Mouse (Mus musculus) midbrain, embryonic 10.5 days (tissue): Measurements from ENCODE around the gene Celf2. TPM values are rescaled to one million over a fixed set of nuclear protein-coding genes. Genes with fewer than 3 reads are reported as not detected.

Experiments used
- DNase-seq: peaks from one replicate; pipeline ENCODE4 v3.0.0-alpha.2; 2017; ENCODE audit warnings: low spot score
- H3K27ac ChIP-seq: fragments of 300-500 bp; sonication (generic); replicated peaks from 2 replicates; pipeline ENCODE4 v1.5.1; 2016; ENCODE audit warnings: mild to moderate bottlenecking
- H3K27me3 ChIP-seq: fragments of 300-500 bp; sonication (generic); 2 replicates; pipeline ENCODE4 v1.6.1; 2016; ENCODE audit warnings: low read depth, mild to moderate bottlenecking; ENCODE audit not compliant: poor library complexity, severe bottlenecking
- H3K36me3 ChIP-seq: fragments of 300-500 bp; sonication (generic); 2 replicates; pipeline ENCODE4 v1.6.1; 2016; ENCODE audit warnings: mild to moderate bottlenecking, moderate library complexity
- H3K4me1 ChIP-seq: fragments of 300-500 bp; sonication (generic); 2 replicates; pipeline ENCODE4 v1.6.1; 2016
- H3K4me3 ChIP-seq: fragments of 300-500 bp; sonication (generic); 2 replicates; pipeline ENCODE4 v1.5.1; 2016; ENCODE audit warnings: mild to moderate bottlenecking, moderate library complexity
- H3K9me3 ChIP-seq: fragments of 300-500 bp; sonication (generic); replicated peaks from 2 replicates; pipeline ENCODE4 v1.6.1; 2016; ENCODE audit warnings: mild to moderate bottlenecking
- WGBS: fragments of 180-500 bp; shearing (Covaris S2); methylation state at CpG from one replicate; pipeline ENCODE4 v1.1.7; 2016; 5-methylcytosine and 5-hydroxymethylcytosine counted together
- polyA plus RNA-seq: library from polyadenylated mRNA; unstranded; fragments of >200 nt; fragmentation: Nextera tagmentation; extraction: Ambion mirVana; gene quantifications from 2 replicates; pipeline ENCODE4 v1.2.1, GENCODE M21; 2016

Celf2 gene
- polyA plus RNA-seq, 1 experiment from 2014 or later, result 63.6 TPM

DNA sequence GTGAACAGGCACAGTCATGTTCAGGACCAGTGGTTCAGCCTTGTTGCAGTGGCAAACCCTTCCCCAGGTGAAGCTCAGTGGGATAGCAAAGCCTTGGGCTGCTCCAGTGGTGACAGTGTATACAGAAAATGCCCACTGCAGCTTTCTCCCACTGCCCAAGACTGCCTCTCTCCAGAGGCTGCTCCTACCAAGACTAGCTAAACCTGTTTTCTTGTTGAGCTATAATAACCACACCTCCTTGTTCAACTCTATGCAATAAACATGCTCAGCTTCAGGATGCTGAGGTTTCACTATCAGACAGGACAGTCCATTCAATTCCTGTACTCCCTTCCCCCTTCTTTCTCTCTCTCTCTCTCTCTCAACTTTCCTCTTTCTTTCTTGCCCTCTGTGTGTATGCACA lies 15.9 kb downstream of the Celf2 start:
- no peak for DNase-seq
- no peaks in the 10 kb centered on the region for H3K4me1 ChIP-seq
- no peak overlapping the region for H3K27ac ChIP-seq
- no peaks in the 10 kb centered on the region for H3K9me3 ChIP-seq
- H3K27me3 ChIP-seq, result no peaks in the 10 kb centered on the region
- no peaks in the 10 kb centered on the region for H3K36me3 ChIP-seq
- no peak overlapping the region for H3K4me3 ChIP-seq

DNA sequence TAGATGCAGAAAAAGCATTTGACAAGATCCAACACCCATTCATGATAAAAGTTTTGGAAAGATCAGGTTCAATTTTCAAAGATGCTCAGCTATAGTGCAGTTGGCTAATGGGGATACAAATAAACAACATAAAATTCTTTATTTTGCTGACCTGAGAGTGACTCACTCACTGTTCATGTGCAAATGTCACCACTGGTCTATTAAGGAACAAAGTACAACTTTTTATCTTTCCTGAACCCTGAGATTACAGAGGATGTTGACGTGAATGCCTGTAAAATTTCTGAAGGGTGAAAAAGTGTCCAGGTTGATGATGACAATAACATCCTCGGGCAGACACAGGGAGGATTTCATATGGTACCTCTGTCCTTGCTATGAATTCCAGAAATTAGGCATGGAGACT lies 24.4 kb downstream of the Celf2 start:
- Histone ChIP-seq H3K27ac (no peak overlapping the region), H3K4me3 (no peak overlapping the region), H3K9me3 (no peaks in the 10 kb centered on the region), H3K36me3 (no peaks in the 10 kb centered on the region), H3K4me1 (no peaks in the 10 kb centered on the region), H3K27me3 (no peaks in the 10 kb centered on the region)
- whole genome bisulfite sequencing, result 79% methylated on average over 2 of the region's 2 CpGs
- no peak for DNase-seq

DNA sequence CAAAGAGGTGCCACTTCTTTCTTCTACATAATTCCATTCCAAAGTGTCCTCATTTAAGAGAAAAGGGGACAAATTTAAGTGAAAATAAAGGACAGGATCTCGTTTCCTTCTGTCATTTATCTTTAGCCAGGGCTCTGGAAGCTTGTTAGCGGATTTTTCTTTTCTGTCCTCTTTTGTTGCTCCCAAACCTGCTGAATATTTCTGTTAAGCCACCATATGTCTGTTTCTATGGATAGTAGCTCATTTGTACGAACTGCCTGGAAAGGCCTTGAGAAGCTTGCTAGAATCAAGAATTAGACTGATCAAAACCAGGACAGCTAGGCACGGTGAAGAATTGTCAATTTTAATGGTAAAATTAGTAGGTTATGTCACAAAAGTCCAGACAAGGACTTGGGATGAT lies 27.3 kb downstream of the Celf2 start:
- no peak for DNase-seq
- Histone ChIP-seq H3K9me3 (no peaks in the 10 kb centered on the region), H3K4me1 (no peaks in the 10 kb centered on the region), H3K27ac (no peak overlapping the region), H3K4me3 (no peak overlapping the region), H3K36me3 (no peaks in the 10 kb centered on the region), H3K27me3 (no peaks in the 10 kb centered on the region)
- 80% methylated on average over 4 of the region's 4 CpGs for WGBS

DNA sequence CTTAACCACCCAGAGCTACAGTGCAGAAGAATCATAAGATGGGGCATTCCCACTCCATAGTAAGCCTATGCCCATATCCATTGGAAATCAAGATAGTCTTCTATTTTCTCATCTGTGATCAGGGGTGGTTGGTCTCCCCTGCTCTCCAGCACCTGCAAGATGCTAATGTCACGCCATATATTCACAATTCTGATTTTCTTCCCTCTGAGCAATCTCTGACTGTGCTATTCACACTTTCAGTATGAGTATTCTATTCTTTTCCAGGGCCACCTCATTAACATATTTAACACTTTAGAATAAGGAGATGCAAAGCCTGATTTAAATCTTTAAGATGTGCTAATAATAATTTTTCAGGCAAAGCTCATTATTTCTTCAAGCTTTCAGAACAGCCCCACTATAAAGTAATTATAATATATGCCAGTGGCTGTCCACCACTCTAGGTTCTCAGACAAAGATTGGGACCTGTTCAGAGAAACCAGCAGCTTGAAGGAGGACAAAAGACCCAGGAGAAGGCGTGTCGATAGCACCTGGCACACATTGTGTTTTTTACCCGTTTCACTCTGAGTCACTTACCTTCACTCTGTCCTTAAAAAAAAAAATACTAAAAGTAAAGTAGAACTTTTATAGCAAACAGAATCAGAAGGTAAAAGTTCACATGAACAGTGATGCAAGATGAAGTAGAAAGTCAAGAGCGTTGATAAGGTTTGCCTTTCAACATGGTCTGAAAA lies 48.9 kb downstream of the Celf2 start:
- no peaks in the 10 kb centered on the region for H3K9me3 ChIP-seq
- no peak overlapping the region for H3K27ac ChIP-seq
- H3K36me3 ChIP-seq, result no peaks in the 10 kb centered on the region
- H3K4me3 ChIP-seq, result no peak overlapping the region
- no peaks in the 10 kb centered on the region for H3K4me1 ChIP-seq
- H3K27me3 ChIP-seq, result no peaks in the 10 kb centered on the region
- WGBS, result 81% methylated on average over 5 of the region's 5 CpGs
- no peak for DNase-seq

DNA sequence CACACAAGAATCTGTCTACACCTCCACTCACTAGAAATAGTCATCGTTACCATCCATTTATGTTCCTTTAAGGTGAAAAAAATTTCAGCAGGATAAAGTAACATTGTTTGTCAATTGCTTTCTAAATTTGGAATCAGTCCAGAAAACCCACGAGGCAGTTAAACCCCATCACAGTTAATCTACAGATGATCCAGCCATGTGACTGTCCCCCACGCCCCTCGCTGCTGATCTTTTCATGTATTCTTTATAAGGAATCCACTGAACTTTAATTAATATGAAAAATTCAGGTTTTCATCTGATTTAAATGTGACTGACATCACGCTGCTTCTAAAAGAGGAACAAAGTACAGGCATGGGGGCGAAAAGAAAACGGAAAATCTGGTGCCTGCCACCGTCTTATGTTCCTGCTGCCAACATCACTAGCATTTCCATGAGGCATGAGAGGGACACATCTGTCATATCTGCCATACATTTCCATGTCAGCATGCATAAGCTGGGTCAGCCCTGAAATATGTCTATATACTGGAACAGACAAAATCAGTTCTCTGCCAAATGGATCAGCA lies 70.6 kb downstream of the Celf2 start:
- WGBS, result 92% methylated on average over 8 of the region's 8 CpGs
- H3K36me3 ChIP-seq, result no peaks in the 10 kb centered on the region
- no peaks in the 10 kb centered on the region for H3K27me3 ChIP-seq
- H3K9me3 ChIP-seq, result no peaks in the 10 kb centered on the region
- no peak overlapping the region for H3K27ac ChIP-seq
- DNase-seq, result no peak
- no peak overlapping the region for H3K4me3 ChIP-seq
- H3K4me1 ChIP-seq, result no peaks in the 10 kb centered on the region

DNA sequence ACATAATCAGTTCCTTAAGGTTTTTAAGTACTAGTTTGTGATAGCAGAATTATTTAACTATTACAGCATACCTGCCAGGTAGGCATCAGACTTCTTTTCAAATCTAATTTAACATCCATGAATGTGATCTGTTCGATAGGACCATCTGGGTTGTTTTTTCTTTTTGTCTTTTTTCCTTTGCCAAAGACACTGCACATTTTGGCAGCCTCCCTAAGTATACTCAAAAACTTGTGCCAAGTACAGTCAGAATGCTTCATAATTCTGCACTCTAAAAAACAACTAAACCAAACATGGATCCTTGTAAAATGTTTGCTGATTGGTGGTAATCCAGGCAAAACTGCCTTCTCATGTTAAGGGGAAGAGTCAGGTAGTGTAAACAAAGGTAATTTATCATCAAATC lies 82.9 kb downstream of the Celf2 start:
- DNase-seq, result no peak

DNA sequence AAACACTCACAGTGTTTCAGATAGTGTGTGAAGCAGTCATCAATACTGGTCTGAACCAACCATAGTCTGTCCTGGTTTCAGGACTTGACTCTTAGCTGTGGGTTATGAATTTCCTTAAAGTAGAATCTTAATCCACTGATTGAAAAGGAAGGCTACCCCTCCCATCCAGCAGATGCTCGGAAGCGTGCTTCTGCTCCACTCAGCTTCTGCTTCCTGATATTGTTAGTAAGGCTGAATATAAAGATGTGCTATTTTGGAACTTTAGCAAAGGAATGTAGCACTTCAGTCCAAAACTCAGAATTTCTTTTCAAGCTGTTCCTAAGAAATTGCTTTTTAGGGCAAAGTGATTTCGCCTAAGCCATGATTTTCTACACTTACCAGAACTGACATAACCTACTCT lies 108.8 kb downstream of the Celf2 start:
- no peak for DNase-seq
- no peaks in the 10 kb centered on the region for H3K9me3 ChIP-seq
- H3K4me3 ChIP-seq, result no peak overlapping the region
- H3K4me1 ChIP-seq, result peaks cover 6% of the 10 kb centered on the region; the same call in 1 of the 2 replicates
- no peaks in the 10 kb centered on the region for H3K27me3 ChIP-seq
- no peaks in the 10 kb centered on the region for H3K36me3 ChIP-seq
- H3K27ac ChIP-seq, result no peak overlapping the region
- 82% methylated on average over 3 of the region's 3 CpGs for WGBS

More for the DNA sequence above, 82.9 kb downstream of the Celf2 start:
- Histone ChIP-seq H3K27ac (no peak overlapping the region), H3K4me3 (no peak overlapping the region), H3K36me3 (no peaks in the 10 kb centered on the region), H3K4me1 (no peaks in the 10 kb centered on the region), H3K27me3 (no peaks in the 10 kb centered on the region), H3K9me3 (no peaks in the 10 kb centered on the region)
- 88% methylated on average over 1 of the region's 1 CpGs for WGBS

DNA sequence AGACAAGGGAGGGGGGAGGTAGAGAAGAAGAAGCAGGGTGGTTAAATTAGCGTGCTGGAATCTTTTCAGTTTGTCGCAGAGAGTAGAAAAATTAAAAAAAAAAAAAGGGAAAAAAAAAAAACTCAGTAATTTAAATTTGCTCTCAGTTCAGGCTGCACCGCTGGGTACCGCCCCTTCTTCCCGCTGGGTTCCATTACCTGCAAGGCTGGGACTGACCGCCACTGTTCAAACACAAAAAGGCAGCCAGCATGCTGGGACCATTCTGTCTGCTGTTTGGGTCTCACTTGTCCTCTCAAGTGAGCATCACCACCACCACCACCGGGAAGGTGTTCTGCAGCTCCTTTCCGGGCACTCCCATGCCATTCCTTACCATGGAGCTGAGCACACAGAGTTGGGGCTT lies 113.4 kb downstream of the Celf2 start:
- peak overlapping the region; percentile 28 for H3K4me3 ChIP-seq
- peaks cover 18% of the 10 kb centered on the region; the same call in 1 of the 2 replicates for H3K4me1 ChIP-seq
- 21% methylated on average over 8 of the region's 8 CpGs for WGBS
- DNase-seq, result peak; percentile 12
- H3K27me3 ChIP-seq, result no peaks in the 10 kb centered on the region
- H3K9me3 ChIP-seq, result no peaks in the 10 kb centered on the region
- no peak overlapping the region for H3K27ac ChIP-seq
- H3K36me3 ChIP-seq, result no peaks in the 10 kb centered on the region

DNA sequence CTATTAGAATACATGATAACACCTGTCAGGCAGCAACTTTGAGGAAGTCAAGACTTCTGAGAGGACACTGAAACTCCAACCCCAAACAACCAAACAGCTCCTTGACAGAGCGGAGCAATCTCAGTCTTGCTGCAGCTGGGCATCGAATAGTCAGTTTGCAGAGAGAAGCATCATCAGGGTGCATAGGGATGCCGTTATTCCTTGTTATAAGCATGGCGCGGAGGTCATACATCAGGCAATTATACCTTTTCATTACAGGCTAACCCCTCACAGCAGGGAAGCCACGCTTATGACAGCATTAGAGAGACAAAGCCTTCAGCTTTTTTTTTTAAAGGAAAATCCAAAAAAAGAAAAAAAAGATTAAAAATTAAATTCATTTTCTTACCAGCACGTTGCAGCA lies 113.9 kb downstream of the Celf2 start:
- no peaks in the 10 kb centered on the region for H3K27me3 ChIP-seq
- WGBS, result 56% methylated on average over 7 of the region's 7 CpGs
- DNase-seq, result no peak
- peaks cover 18% of the 10 kb centered on the region; the same call in 1 of the 2 replicates for H3K4me1 ChIP-seq
- no peak overlapping the region for H3K27ac ChIP-seq
- H3K4me3 ChIP-seq, result peak overlapping the region; percentile 28; the same call in 1 of the 2 replicates
- H3K9me3 ChIP-seq, result no peaks in the 10 kb centered on the region
- H3K36me3 ChIP-seq, result no peaks in the 10 kb centered on the region

DNA sequence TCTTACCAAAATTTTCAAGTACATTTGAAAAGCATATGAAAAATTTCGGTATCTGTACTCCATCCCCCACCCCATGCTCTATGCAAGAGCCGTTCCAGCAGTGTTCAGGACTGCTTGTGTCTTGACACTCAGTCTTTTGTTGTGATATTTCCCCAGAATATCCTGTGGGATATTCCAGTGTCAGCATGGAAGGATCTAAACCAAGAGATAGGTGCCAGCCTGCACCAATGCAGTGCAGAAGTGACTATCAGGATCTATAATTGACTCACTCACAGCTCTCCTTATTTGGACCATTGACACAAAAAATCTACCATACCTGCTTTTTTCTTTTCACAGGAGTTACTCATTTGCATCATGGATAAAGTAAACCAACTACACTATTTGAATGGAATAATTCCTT lies 116.9 kb downstream of the Celf2 start:
- Histone ChIP-seq H3K27ac (no peak overlapping the region), H3K9me3 (no peaks in the 10 kb centered on the region), H3K36me3 (no peaks in the 10 kb centered on the region), H3K4me3 (no peak overlapping the region), H3K27me3 (no peaks in the 10 kb centered on the region), H3K4me1 (peaks cover 18% of the 10 kb centered on the region; the same call in 1 of the 2 replicates)
- 88% methylated on average over 2 of the region's 2 CpGs for WGBS
- no peak for DNase-seq

DNA sequence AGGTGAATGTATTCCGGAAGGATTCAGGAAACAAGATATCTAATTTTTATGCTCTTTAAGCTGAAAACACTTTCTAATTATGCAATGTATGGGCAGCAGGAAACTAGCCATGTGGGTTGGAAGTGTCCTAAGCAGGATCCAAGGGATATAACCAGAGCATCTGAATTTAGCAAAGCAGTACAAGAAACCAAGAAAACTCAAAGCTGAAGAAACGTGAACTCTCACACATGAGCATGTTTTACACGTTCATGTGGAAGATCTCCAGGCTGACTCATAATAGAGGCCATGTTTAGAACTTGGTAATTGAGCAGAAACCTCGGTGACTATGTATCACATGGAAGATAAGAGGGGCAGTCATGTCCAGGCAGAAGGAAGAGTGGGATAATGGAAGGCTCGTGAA lies 120.1 kb downstream of the Celf2 start:
- Histone ChIP-seq H3K4me1 (peaks cover 4% of the 10 kb centered on the region; the same call in 1 of the 2 replicates), H3K4me3 (no peak overlapping the region), H3K27ac (no peak overlapping the region), H3K9me3 (no peaks in the 10 kb centered on the region), H3K36me3 (no peaks in the 10 kb centered on the region), H3K27me3 (no peaks in the 10 kb centered on the region)
- 89% methylated on average over 5 of the region's 5 CpGs for WGBS
- no peak for DNase-seq

DNA sequence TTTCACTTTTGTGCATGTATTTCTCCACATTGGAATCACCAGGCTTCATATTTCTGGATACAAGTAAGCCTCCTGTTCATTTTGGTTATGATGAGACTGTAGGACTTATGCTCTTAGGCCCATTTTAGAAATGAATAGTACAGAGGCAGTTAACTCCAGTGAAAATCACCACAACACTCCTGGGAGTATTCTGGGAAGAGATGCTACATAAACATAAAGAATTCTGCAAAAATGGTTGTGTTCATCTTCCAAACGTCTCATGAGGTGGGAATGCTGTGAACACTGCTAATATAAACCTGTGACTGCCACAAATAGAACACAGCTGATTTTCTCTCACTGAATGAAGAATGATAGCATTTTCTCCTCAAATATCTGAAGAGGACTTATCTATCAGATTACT lies 130.6 kb downstream of the Celf2 start:
- WGBS, result 75% methylated on average over 1 of the region's 1 CpGs
- Histone ChIP-seq H3K9me3 (no peaks in the 10 kb centered on the region), H3K36me3 (no peaks in the 10 kb centered on the region)

DNA sequence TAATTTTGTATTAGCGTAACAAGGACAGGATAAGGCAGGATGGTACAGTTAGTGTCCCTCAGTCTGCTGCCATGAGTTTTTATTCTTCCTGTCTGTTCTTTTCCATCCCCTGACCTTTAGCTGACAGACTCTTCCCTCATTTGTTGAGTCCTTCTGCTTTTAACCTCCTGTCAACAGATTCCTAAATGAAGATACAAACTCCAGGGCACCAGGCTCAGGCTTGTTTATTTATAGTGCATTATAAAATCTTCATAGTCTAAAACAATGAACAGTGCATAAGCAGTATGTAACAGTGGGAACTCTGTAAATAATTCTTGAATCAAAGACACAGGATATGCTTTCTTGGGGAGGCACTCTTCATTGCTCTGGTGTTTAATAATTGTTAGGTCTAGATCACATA lies 131.5 kb downstream of the Celf2 start:
- Histone ChIP-seq H3K4me1 (no peaks in the 10 kb centered on the region), H3K9me3 (no peaks in the 10 kb centered on the region), H3K27ac (no peak overlapping the region), H3K36me3 (no peaks in the 10 kb centered on the region), H3K4me3 (no peak overlapping the region), H3K27me3 (no peaks in the 10 kb centered on the region)
- 97% methylated on average over 1 of the region's 1 CpGs for WGBS
- no peak for DNase-seq

More for the DNA sequence above, 130.6 kb downstream of the Celf2 start:
- Histone ChIP-seq H3K4me1 (no peaks in the 10 kb centered on the region), H3K4me3 (no peak overlapping the region), H3K27me3 (no peaks in the 10 kb centered on the region), H3K27ac (no peak overlapping the region)
- no peak for DNase-seq
